Comparison of ENCODE assay signal across 31 mouse cellular contexts in genomic region chr2:29741207-29741606, GRCm38 (mm10). TPM values are rescaled to one million over a fixed set of nuclear protein-coding genes. Genes with fewer than 3 reads are reported as not detected.
DNase-seq lines count a peak whose midpoint lies in the region; ATAC-seq and TF ChIP-seq lines count a peak whose summit lies in the region.
"Had no signal": no experiment of that assay in that cellular context is flagged by ENCODE, and none has a peak within 500 bp of the region (broad histone marks: within the 10 kb centered on the region; RNA-seq: fewer than 3 reads in every experiment).

No protein-coding gene starts in this region.

- H3K79me2 ChIP-seq in CH12.LX (replicated peaks; ENCODE audit: control insufficient read depth, extremely low read depth, insufficient read depth, poor library complexity, severe bottlenecking) = no peaks in the 10 kb centered on the region

- ATAC-seq in liver, embryonic 14.5 days (ENCODE audit: insufficient read depth) = 0 out of 2 replicates have a peak, but pooled peaks have one; percentile 10
- ATAC-seq in liver, embryonic 12.5 days = no peak
- ATAC-seq: CD4-positive, CD25-positive, alpha-beta regulatory T cell, adult 4 months; forebrain, embryonic 14.5 days; forebrain, postnatal 0 days; Patski had no signal

- no peaks in the 10 kb centered on the region for H3K4me1 ChIP-seq in liver, embryonic 14.5 days (replicated peaks; ENCODE audit: control insufficient read depth in 2 of 2, insufficient read depth in 2 of 2, low read length in 1 of 2)
- H3K4me1 ChIP-seq in liver, embryonic 12.5 days = peaks cover 19% of the 10 kb centered on the region; the same call in 1 of the 2 replicates
- H3K4me1 ChIP-seq in CH12.LX (ENCODE audit: control insufficient read depth in 1 of 2, insufficient read depth in 2 of 2) = peaks cover 0 to 31% of the 10 kb centered on the region in 2 experiments; a peak in 2 of 4 replicates
- H3K4me1 ChIP-seq in limb, embryonic 10.5 days = 0 out of 2 replicates have a peak, but pooled peaks cover 3% of the 10 kb centered on the region
- H3K4me1 ChIP-seq: embryonic facial prominence, embryonic 13.5 days; forebrain, embryonic 10.5 days; forebrain, embryonic 12.5 days had no signal

- no peak overlapping the region for H3K27ac ChIP-seq in liver, embryonic 14.5 days
- no peak overlapping the region for H3K27ac ChIP-seq in liver, embryonic 12.5 days
- no peak overlapping the region for H3K27ac ChIP-seq in CH12.LX (ENCODE audit: insufficient read depth, low read depth)
- no peak overlapping the region for H3K27ac ChIP-seq in limb, embryonic 10.5 days
- H3K27ac ChIP-seq: embryonic facial prominence, embryonic 13.5 days; embryonic facial prominence, embryonic 15.5 days; forebrain, embryonic 10.5 days; forebrain, embryonic 12.5 days had no signal

- no peak for TF ChIP-seq CTCF in liver, embryonic 14.5 days (IDR thresholded peaks at IDR 0.05; ENCODE audit: low read depth)
- no peak for TF ChIP-seq CTCF in CH12.LX (conservative IDR thresholded peaks at IDR 0.05 in 1 of 2, IDR thresholded peaks at IDR 0.05 in 1 of 2; ENCODE audit: low read depth in 2 of 2, low read length in 2 of 2)

- no peak for DNase-seq in liver, embryonic 14.5 days (ENCODE audit: low read depth in 3 of 3, low spot score in 3 of 3)
- no peak for DNase-seq in CH12.LX (ENCODE audit: extremely low read depth)
- DNase-seq in ZHBTc4 (ENCODE audit: low read depth, low spot score) = peak; percentile 22
- DNase-seq in limb, embryonic 10.5 days (ENCODE audit: low spot score) = no peak
- DNase-seq in spleen, postnatal 4 days (ENCODE audit: low spot score in 2 of 2) = no peak
- DNase-seq in thymus, postnatal 10 days (ENCODE audit: low spot score in 2 of 2) = no peak
- DNase-seq: adrenal gland, adult 2 months; adrenal gland, postnatal 10 days; B cell, adult 2 months; cerebellum, adult 11 months; cerebellum, adult 18-20 months; cerebellum, adult 8-10 months; cerebellum, adult 9-11 months; cerebellum, postnatal 14 days; cerebellum, postnatal 36 days; embryo, embryonic 11 days; forebrain, postnatal 0 days had no signal

- WGBS in liver, embryonic 14.5 days (ENCODE audit: insufficient replicate concordance) = 74% methylated on average over 6 of the region's 6 CpGs
- 77% methylated on average over 6 of the region's 6 CpGs for WGBS in liver, embryonic 12.5 days (ENCODE audit: insufficient replicate concordance)
- WGBS in limb, embryonic 10.5 days = 93% methylated on average over 6 of the region's 6 CpGs

- H3K4me2 ChIP-seq in liver, embryonic 14.5 days (ENCODE audit: low read depth) = no peak overlapping the region
- no peak overlapping the region for H3K4me2 ChIP-seq in liver, embryonic 12.5 days
- H3K4me2 ChIP-seq in CH12.LX (ENCODE audit: insufficient read depth, low read depth, poor library complexity, severe bottlenecking) = no peak overlapping the region
- H3K4me2 ChIP-seq: embryonic facial prominence, embryonic 13.5 days; embryonic facial prominence, embryonic 15.5 days; forebrain, embryonic 12.5 days had no signal

- TF ChIP-seq EP300 in liver, embryonic 14.5 days (IDR thresholded peaks at IDR 0.05; ENCODE audit: low read depth) = no peak
- TF ChIP-seq EP300 in CH12.LX (IDR thresholded peaks at IDR 0.05; ENCODE audit: low read length) = no peak

- dilution Hi-C loops in CH12.LX (cut with MboI; ENCODE audit: extremely low pct_ligation_motif_present, extremely low pct_unique_long_range_greater_than_20kb, low sequenced_read_pairs) = no loop called here

- no peak for TF ChIP-seq RAD21 in CH12.LX (IDR thresholded peaks at IDR 0.05; ENCODE audit: low read depth, low read length)

- H3K9ac ChIP-seq in liver, embryonic 14.5 days (replicated peaks) = no peak overlapping the region
- H3K9ac ChIP-seq in liver, embryonic 12.5 days = no peak overlapping the region
- H3K9ac ChIP-seq in CH12.LX (ENCODE audit: insufficient read depth, low read depth) = no peak overlapping the region
- H3K9ac ChIP-seq: embryonic facial prominence, embryonic 13.5 days; embryonic facial prominence, embryonic 15.5 days; forebrain, embryonic 12.5 days; forebrain, postnatal 0 days had no signal

- no peaks in the 10 kb centered on the region for H3K9me3 ChIP-seq in liver, embryonic 14.5 days (ENCODE audit: control insufficient read depth, low read length)
- no peaks in the 10 kb centered on the region for H3K9me3 ChIP-seq in liver, embryonic 12.5 days (replicated peaks)
- H3K9me3 ChIP-seq in CH12.LX (replicated peaks; ENCODE audit: low read length) = no peaks in the 10 kb centered on the region
- no peaks in the 10 kb centered on the region for H3K9me3 ChIP-seq in limb, embryonic 10.5 days (replicated peaks)
- H3K9me3 ChIP-seq: embryonic facial prominence, embryonic 13.5 days; embryonic facial prominence, embryonic 15.5 days; forebrain, embryonic 10.5 days; forebrain, embryonic 12.5 days had no signal

- peaks cover 3% of the 10 kb centered on the region; the same call in 1 of the 2 replicates for H3K27me3 ChIP-seq in liver, embryonic 14.5 days (ENCODE audit: control insufficient read depth, insufficient read depth, low read length)
- H3K27me3 ChIP-seq in liver, embryonic 12.5 days (replicated peaks) = peaks cover 16% of the 10 kb centered on the region
- H3K27me3 ChIP-seq in CH12.LX (replicated peaks) = no peaks in the 10 kb centered on the region
- peaks cover 17% of the 10 kb centered on the region for H3K27me3 ChIP-seq in limb, embryonic 10.5 days (ENCODE audit: low read depth, poor library complexity, severe bottlenecking)
- H3K27me3 ChIP-seq: Patski had no signal

- in situ Hi-C loops in CH12.LX (cut with MboI; ENCODE audit: low pct_ligation_motif_present, low pct_unique_long_range_greater_than_20kb, low sequenced_read_pairs) = no loop called here

- no peak; the same call in 1 of the 2 replicates for TF ChIP-seq POLR2A in CH12.LX (IDR thresholded peaks at IDR 0.05; ENCODE audit: low read depth, low read length)

- no peak overlapping the region for H3K4me3 ChIP-seq in liver, embryonic 14.5 days (ENCODE audit: insufficient read depth in 1 of 2, low read depth in 2 of 2, low read length in 2 of 2)
- H3K4me3 ChIP-seq in liver, embryonic 12.5 days = no peak overlapping the region
- no peak overlapping the region for H3K4me3 ChIP-seq in CH12.LX (replicated peaks in 1 of 3; ENCODE audit: low read depth in 2 of 3, low read length in 2 of 3, poor library complexity in 1 of 3)
- no peak overlapping the region for H3K4me3 ChIP-seq in limb, embryonic 10.5 days
- H3K4me3 ChIP-seq: embryonic facial prominence, embryonic 13.5 days; embryonic facial prominence, embryonic 15.5 days; erythroblast, embryonic 14.5 days; forebrain, embryonic 10.5 days; forebrain, embryonic 12.5 days had no signal

- H3K36me3 ChIP-seq in liver, embryonic 14.5 days (replicated peaks; ENCODE audit: control insufficient read depth, insufficient read depth, low read depth) = no peaks in the 10 kb centered on the region; the same call in 1 of the 2 replicates
- peaks cover 37% of the 10 kb centered on the region for H3K36me3 ChIP-seq in liver, embryonic 12.5 days
- H3K36me3 ChIP-seq in CH12.LX (replicated peaks in 1 of 2; ENCODE audit: control insufficient read depth in 1 of 2, insufficient read depth in 1 of 2, low read length in 1 of 2) = peaks cover 43 to 48% of the 10 kb centered on the region in 2 experiments
- peaks cover 44% of the 10 kb centered on the region for H3K36me3 ChIP-seq in limb, embryonic 10.5 days

TF ChIP-seq in CH12.LX, 34 proteins besides CTCF, POLR2A, EP300 and RAD21:
- TF ChIP-seq BHLHE40 (IDR thresholded peaks at IDR 0.05; ENCODE audit: low read depth, low read length) (no peak), SIN3A (IDR thresholded peaks at IDR 0.05; ENCODE audit: low read length) (no peak), PAX5 (IDR thresholded peaks at IDR 0.05; ENCODE audit: low read length) (no peak), TBP (conservative IDR thresholded peaks at IDR 0.05; ENCODE audit: low read depth, low read length) (peak; percentile 76)

RNA-seq across cellular contexts. Expression of gene Gm13420, which starts 10.3 kb away (rescaled TPM):
- polyA plus RNA-seq in liver, embryonic 14.5 days (2012; rRNA removed) = 0.39 and 0.64 TPM in 2 replicates
- 0.34 and 0.38 TPM in 2 replicates for polyA plus RNA-seq in liver, embryonic 14.5 days (2014; fragmentation: Nextera tagmentation; extraction: Ambion mirVana)
- polyA plus RNA-seq in liver, embryonic 12.5 days (2016; fragmentation: Nextera tagmentation; extraction: Ambion mirVana) = 0.28 and 0.41 TPM in 2 replicates
- total RNA-seq in CH12.LX (2012; rRNA removed) (not detected in 2 replicates), CH12.LX (2014; rRNA removed) (not detected in 2 replicates)
- not detected in 2 replicates for polyA plus RNA-seq in CH12.LX (2012; ENCODE audit: insufficient read length, low read depth)
- polyA plus RNA-seq in limb, embryonic 10.5 days (2016; fragmentation: Nextera tagmentation; extraction: Ambion mirVana) = 0.26 TPM in 1 of 2 replicates, not detected in the other
- total RNA-seq: adrenal gland, adult 2 months; common myeloid progenitor, adult 5-6 weeks had no signal
- polyA plus RNA-seq: adrenal gland, adult 2 months; embryonic facial prominence, embryonic 13.5 days; embryonic facial prominence, embryonic 15.5 days; erythroblast, embryonic 14.5 days; forebrain, embryonic 10.5 days; forebrain, embryonic 12.5 days; forebrain, embryonic 14.5 days had no signal

RNA-seq across cellular contexts. Expression of gene Gm13547, which starts 17.9 kb away (rescaled TPM):
- not detected in 2 replicates for polyA plus RNA-seq in liver, embryonic 14.5 days (2012; rRNA removed)
- not detected in 2 replicates for polyA plus RNA-seq in liver, embryonic 14.5 days (2014; fragmentation: Nextera tagmentation; extraction: Ambion mirVana)
- polyA plus RNA-seq in liver, embryonic 12.5 days (2016; fragmentation: Nextera tagmentation; extraction: Ambion mirVana) = not detected in 2 replicates
- total RNA-seq in CH12.LX (2012; rRNA removed) = not detected in 2 replicates
- total RNA-seq in CH12.LX (2014; rRNA removed) = not detected in 2 replicates
- polyA plus RNA-seq in CH12.LX (2012; ENCODE audit: insufficient read length, low read depth) = 0.60 TPM in 1 of 2 replicates, not detected in the other
- polyA plus RNA-seq in limb, embryonic 10.5 days (2016; fragmentation: Nextera tagmentation; extraction: Ambion mirVana) = 0.68 TPM in 1 of 2 replicates, not detected in the other
- total RNA-seq: adrenal gland, adult 2 months; adrenal gland, postnatal 10 days; adrenal gland, postnatal 4 days; common myeloid progenitor, adult 5-6 weeks; ES-E14; forebrain, postnatal 0 days had no signal
- polyA plus RNA-seq: adrenal gland, adult 2 months; brain, embryonic 14.5 days; CD4-positive, CD25-positive, alpha-beta regulatory T cell, adult 4 months; embryonic facial prominence, embryonic 11.5 days; embryonic facial prominence, embryonic 13.5 days; embryonic facial prominence, embryonic 15.5 days; erythroblast, embryonic 14.5 days; forebrain, embryonic 10.5 days; forebrain, embryonic 12.5 days; forebrain, embryonic 14.5 days; forebrain, postnatal 0 days had no signal

RNA-seq across cellular contexts. Expression of gene Coq4, which starts 46.1 kb away (rescaled TPM):
- 8.4 and 10.0 TPM in 2 replicates for polyA plus RNA-seq in liver, embryonic 14.5 days (2012; rRNA removed)
- 11.6 and 13.4 TPM in 2 replicates for polyA plus RNA-seq in liver, embryonic 14.5 days (2014; fragmentation: Nextera tagmentation; extraction: Ambion mirVana)
- polyA plus RNA-seq in liver, embryonic 12.5 days (2016; fragmentation: Nextera tagmentation; extraction: Ambion mirVana) = 21.5 and 21.8 TPM in 2 replicates
- 25.2 and 29.3 TPM in 2 replicates for total RNA-seq in CH12.LX (2012; rRNA removed)
- total RNA-seq in CH12.LX (2014; rRNA removed) = 21.5 and 40.9 TPM in 2 replicates
- polyA plus RNA-seq in CH12.LX (2012; ENCODE audit: insufficient read length, low read depth) = 19.1 and 21.3 TPM in 2 replicates
- polyA plus RNA-seq in limb, embryonic 10.5 days (2016; fragmentation: Nextera tagmentation; extraction: Ambion mirVana) = 45.5 and 52.8 TPM in 2 replicates

RNA-seq across cellular contexts. Expression of gene Trub2, which starts 47.1 kb away (rescaled TPM):
- polyA plus RNA-seq in liver, embryonic 14.5 days (2012; rRNA removed) = 11.2 and 15.1 TPM in 2 replicates
- 9.3 and 11.8 TPM in 2 replicates for polyA plus RNA-seq in liver, embryonic 14.5 days (2014; fragmentation: Nextera tagmentation; extraction: Ambion mirVana)
- 23.7 and 27.6 TPM in 2 replicates for polyA plus RNA-seq in liver, embryonic 12.5 days (2016; fragmentation: Nextera tagmentation; extraction: Ambion mirVana)
- 32.6 and 40.4 TPM in 2 replicates for total RNA-seq in CH12.LX (2012; rRNA removed)
- 39.0 and 41.5 TPM in 2 replicates for total RNA-seq in CH12.LX (2014; rRNA removed)
- 41.4 and 58.4 TPM in 2 replicates for polyA plus RNA-seq in CH12.LX (2012; ENCODE audit: insufficient read length, low read depth)
- 65.7 and 73.8 TPM in 2 replicates for polyA plus RNA-seq in limb, embryonic 10.5 days (2016; fragmentation: Nextera tagmentation; extraction: Ambion mirVana)
